Mouse (Mus musculus): ENCODE measurements around the gene Pbx4.

GRCm38 (mm10) chr8:69900895-69901451 lies 68.7 kb downstream of the Pbx4 start:
- TF ChIP-seq CTCF (IDR thresholded peaks at IDR 0.05; ENCODE audit: control insufficient read depth, insufficient read depth, low read length): no peak
- no peak for TF ChIP-seq POLR2A (IDR thresholded peaks at IDR 0.05; ENCODE audit: borderline replicate concordance, control insufficient read depth, low read depth, low read length)

Measured in bone marrow, adult 2 months (tissue).